Mouse (Mus musculus) CH12.LX (cell line): ENCODE measurements around the gene Wdr90. TPM values are rescaled to one million over a fixed set of nuclear protein-coding genes. Genes with fewer than 3 reads are reported as not detected.
A peak's percentile ranks its signal among the peaks of the same experiment; 100 is the strongest.

Experiments
- DNase-seq: peaks from one replicate; pipeline ENCODE4 v3.0.0-alpha.2; 2013; ENCODE audit errors: extremely low read depth
- H3K27ac ChIP-seq: 2 replicates; pipeline ENCODE4 v1.5.1; 2012; ENCODE audit warnings: low read depth, mild to moderate bottlenecking, control low read depth, moderate library complexity; ENCODE audit not compliant: insufficient read depth
- H3K27me3 ChIP-seq: replicated peaks from 2 replicates; pipeline ENCODE3; 2012; ENCODE audit warnings: inconsistent platforms
- H3K36me3 ChIP-seq, 2 experiments: replicated peaks in 1 of 2; 2 replicates each; pipeline versions ENCODE3 to v1.6.1; 2012; ENCODE audit warnings: inconsistent platforms in 1 of 2, low read length in 1 of 2, mild to moderate bottlenecking in 1 of 2, mixed read lengths in 1 of 2, moderate library complexity in 1 of 2; ENCODE audit not compliant: control insufficient read depth in 1 of 2, insufficient read depth in 1 of 2
- H3K4me1 ChIP-seq, 2 experiments: 2 replicates each; pipeline ENCODE4 v1.6.1; 2012; ENCODE audit warnings: inconsistent platforms in 1 of 2, moderate library complexity in 1 of 2; ENCODE audit not compliant: insufficient read depth in 2 of 2, control insufficient read depth in 1 of 2
- H3K4me2 ChIP-seq: 2 replicates; pipeline ENCODE4 v1.6.1; 2012; ENCODE audit warnings: low read depth, mild to moderate bottlenecking, control low read depth; ENCODE audit not compliant: poor library complexity, insufficient read depth, severe bottlenecking
- H3K4me3 ChIP-seq, 3 experiments: fragments of 150-350 bp in 1 of 3; sonication (generic) in 1 of 3; replicated peaks in 1 of 3; 2 replicates each; pipeline versions ENCODE3 to v1.5.1; 2011 to 2012; ENCODE audit warnings: low read depth in 2 of 3, low read length in 2 of 3, mild to moderate bottlenecking in 2 of 3, moderate library complexity in 2 of 3, control low read depth in 1 of 3, improper control_type of control experiment in 1 of 3, inconsistent platforms in 1 of 3, mixed read lengths in 1 of 3; ENCODE audit not compliant: poor library complexity in 1 of 3
- H3K79me2 ChIP-seq: replicated peaks from 2 replicates; pipeline ENCODE4 v1.6.1; 2012; ENCODE audit warnings: mild to moderate bottlenecking, moderate library complexity; ENCODE audit not compliant: control insufficient read depth, poor library complexity, insufficient read depth, severe bottlenecking; ENCODE audit errors: extremely low read depth
- H3K9ac ChIP-seq: 2 replicates; pipeline ENCODE4 v1.6.1; 2012; ENCODE audit warnings: low read depth, mild to moderate bottlenecking, control low read depth, moderate library complexity; ENCODE audit not compliant: insufficient read depth
- H3K9me3 ChIP-seq: replicated peaks from 2 replicates; pipeline ENCODE3; 2012; ENCODE audit warnings: low read length, inconsistent platforms, mixed read lengths
- BHLHE40 ChIP-seq: IDR thresholded peaks from 2 replicates; pipeline ENCODE4 v1.6.1; 2011; ENCODE audit warnings: mild to moderate bottlenecking, low read depth, low read length, improper control_type of control experiment
- CTCF ChIP-seq, 2 experiments: IDR thresholded peaks in 1 of 2; conservative IDR thresholded peaks in 1 of 2; 2 replicates each; pipeline ENCODE4 v1.5.1; 2011 to 2012; ENCODE audit warnings: low read depth in 2 of 2, low read length in 2 of 2, improper control_type of control experiment in 1 of 2, inconsistent platforms in 1 of 2, mild to moderate bottlenecking in 1 of 2, moderate library complexity in 1 of 2
- E2F4 ChIP-seq: IDR thresholded peaks from 2 replicates; pipeline ENCODE4 v1.6.1; 2011; ENCODE audit warnings: low read depth, low read length, improper control_type of control experiment; ENCODE audit not compliant: insufficient replicate concordance
- ELF1 ChIP-seq: IDR thresholded peaks from 2 replicates; pipeline ENCODE4 v1.6.1; 2014; ENCODE audit warnings: low read depth, mild to moderate bottlenecking, inconsistent platforms, low read length, improper control_type of control experiment
- EP300 ChIP-seq: IDR thresholded peaks from 2 replicates; pipeline ENCODE4 v1.6.1; 2011; ENCODE audit warnings: low read length, improper control_type of control experiment
- ETS1 ChIP-seq: conservative IDR thresholded peaks from 2 replicates; pipeline ENCODE4 v1.6.1; 2012; ENCODE audit warnings: low read depth, mild to moderate bottlenecking, inconsistent platforms, low read length, improper control_type of control experiment, moderate library complexity
- HCFC1 ChIP-seq: IDR thresholded peaks from 2 replicates; pipeline ENCODE4 v1.6.1; 2012; ENCODE audit warnings: low read depth, mild to moderate bottlenecking, inconsistent platforms, low read length, improper control_type of control experiment
- JUND ChIP-seq: conservative IDR thresholded peaks from 2 replicates; pipeline ENCODE4 v1.6.1; 2011; ENCODE audit warnings: low read depth, low read length, improper control_type of control experiment
- MAZ ChIP-seq: IDR thresholded peaks from 2 replicates; pipeline ENCODE4 v1.6.1; 2012; ENCODE audit warnings: low read depth, mild to moderate bottlenecking, inconsistent platforms, low read length, improper control_type of control experiment, moderate library complexity
- MXI1 ChIP-seq: IDR thresholded peaks from 2 replicates; pipeline ENCODE4 v1.6.1; 2011; ENCODE audit warnings: mild to moderate bottlenecking, low read depth, low read length, improper control_type of control experiment
- PAX5 ChIP-seq: IDR thresholded peaks from 2 replicates; pipeline ENCODE4 v1.6.1; 2012; ENCODE audit warnings: low read length, inconsistent platforms, mixed read lengths
- RCOR1 ChIP-seq: conservative IDR thresholded peaks from 2 replicates; pipeline ENCODE4 v1.6.1; 2012; ENCODE audit warnings: low read depth, mild to moderate bottlenecking, inconsistent platforms, low read length, improper control_type of control experiment
- SIN3A ChIP-seq: IDR thresholded peaks from 2 replicates; pipeline ENCODE4 v1.6.1; 2012; ENCODE audit warnings: low read length, improper control_type of control experiment, inconsistent platforms
- SMC3 ChIP-seq: IDR thresholded peaks from 2 replicates; pipeline ENCODE4 v1.6.1; 2011; ENCODE audit warnings: low read depth, low read length, improper control_type of control experiment
- UBTF ChIP-seq: IDR thresholded peaks from 2 replicates; pipeline ENCODE4 v1.6.1; 2012; ENCODE audit warnings: low read depth, mild to moderate bottlenecking, inconsistent platforms, low read length, improper control_type of control experiment, moderate library complexity
- USF1 ChIP-seq: IDR thresholded peaks from 2 replicates; pipeline ENCODE4 v1.6.1; 2014; ENCODE audit warnings: low read depth, mild to moderate bottlenecking, inconsistent platforms, low read length, improper control_type of control experiment
- ZNF384 ChIP-seq: IDR thresholded peaks from 2 replicates; pipeline ENCODE4 v1.6.1; 2012; ENCODE audit warnings: low read depth, low read length, improper control_type of control experiment, inconsistent platforms
- dilution Hi-C: fragments of 300-500 bp; cut with MboI; formaldehyde crosslinking; loops from 2 replicates; pipeline ENCODE4 v1.14.3; 2020; ENCODE audit warnings: low sequenced_read_pairs; ENCODE audit not compliant: extremely low pct_unique_long_range_greater_than_20kb, extremely low pct_ligation_motif_present
- in situ Hi-C: fragments of 300-500 bp; cut with MboI; formaldehyde crosslinking; loops from 3 replicates; pipeline ENCODE4 v1.14.3; 2019; ENCODE audit warnings: low sequenced_read_pairs, low pct_ligation_motif_present, low pct_unique_long_range_greater_than_20kb, mixed read lengths
- polyA plus RNA-seq: library from polyadenylated mRNA; unstranded; fragments of >175 nt; gene quantifications from 2 replicates; pipeline ENCODE4 v1.2.1, GENCODE M21; 2012; ENCODE audit warnings: low read depth; ENCODE audit not compliant: insufficient read length
- total RNA-seq, 2 experiments: library from RNA; depleted of rRNA; stranded (reverse); fragments of 300-350 nt in 1 of 2; fragments of >200 nt in 1 of 2; gene quantifications; 2 replicates each; pipeline ENCODE4 v1.2.3; 2012 to 2014

The Wdr90 gene
- total and polyA plus RNA-seq, 3 experiments, result 16.0 to 38.0 (median 23.8) TPM

DNA sequence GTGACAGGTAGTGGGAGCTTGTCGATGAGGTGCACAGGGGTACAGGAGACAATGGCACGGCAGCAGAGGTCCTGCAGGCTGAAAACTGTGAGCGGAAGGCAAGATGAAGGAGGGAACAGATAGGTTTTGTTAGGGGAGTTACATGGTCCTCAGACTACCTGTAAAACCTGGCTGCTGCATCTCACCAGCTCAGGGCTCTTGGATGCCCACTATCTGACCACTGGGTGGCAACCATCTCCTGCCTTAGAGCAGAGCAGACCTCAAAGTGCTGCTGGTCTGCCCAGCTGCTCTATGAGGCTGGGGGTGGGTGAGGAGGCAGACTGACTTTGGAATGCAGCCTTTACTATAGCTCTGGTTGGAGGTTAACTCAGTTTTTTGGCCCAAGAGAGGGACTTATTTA, 22.5 kb upstream of the Wdr90 start:
- dilution Hi-C loops, result no loop called here
- no peak for DNase-seq
- no peak overlapping the region for H3K4me2 ChIP-seq
- no peaks in the 10 kb centered on the region for H3K27me3 ChIP-seq
- peaks cover 56 to 96% of the 10 kb centered on the region in 2 experiments for H3K36me3 ChIP-seq
- no peak overlapping the region for H3K4me3 ChIP-seq
- H3K79me2 ChIP-seq, result no peaks in the 10 kb centered on the region
- no peak overlapping the region for H3K27ac ChIP-seq
- peaks cover 0 to 5% of the 10 kb centered on the region in 2 experiments; a peak in 1 of 4 replicates for H3K4me1 ChIP-seq
- no peak for TF ChIP-seq EP300
- peak in 1 of 2 experiments; percentile 36; a peak in 2 of 4 replicates for TF ChIP-seq CTCF (conservative IDR thresholded peaks at IDR 0.05 in 1 of 2, IDR thresholded peaks at IDR 0.05 in 1 of 2; ENCODE audit: low read depth in 2 of 2, low read length in 2 of 2)
- TF ChIP-seq BHLHE40, result no peak
- H3K9me3 ChIP-seq, result no peaks in the 10 kb centered on the region
- in situ Hi-C loops, result loop anchor here (5.0 kb wide), 3 partner anchors 33 to 208 kb away; partner anchors contain the start of genes Decr2 and Rab40c
- no peak overlapping the region for H3K9ac ChIP-seq

GRCm38 (mm10) chr17:25883268-25883667, 22.0 kb upstream of the Wdr90 start:
- dilution Hi-C loops, result no loop called here
- DNase-seq, result no peak
- H3K4me2 ChIP-seq, result no peak overlapping the region
- H3K4me1 ChIP-seq, result peaks cover 0 to 5% of the 10 kb centered on the region in 2 experiments; a peak in 1 of 4 replicates
- no peak overlapping the region for H3K27ac ChIP-seq
- H3K36me3 ChIP-seq, result peaks cover 61 to 98% of the 10 kb centered on the region in 2 experiments
- TF ChIP-seq BHLHE40 (no peak), USF1 (no peak), ZNF384 (no peak), JUND (no peak), ETS1 (no peak), RCOR1 (no peak), CTCF (conservative IDR thresholded peaks at IDR 0.05 in 1 of 2, IDR thresholded peaks at IDR 0.05 in 1 of 2; ENCODE audit: low read depth in 2 of 2, low read length in 2 of 2) (no peak), SIN3A (no peak), MXI1 (no peak), SMC3 (no peak), ELF1 (no peak), HCFC1 (no peak), UBTF (no peak), MAZ (no peak), PAX5 (no peak), EP300 (no peak), E2F4 (no peak)
- H3K9ac ChIP-seq, result no peak overlapping the region
- no peaks in the 10 kb centered on the region for H3K79me2 ChIP-seq
- no peak overlapping the region for H3K4me3 ChIP-seq
- in situ Hi-C loops, result loop anchor here (5.0 kb wide), 3 partner anchors 34 to 209 kb away; partner anchors contain the start of genes Decr2 and Rab40c
- no peaks in the 10 kb centered on the region for H3K9me3 ChIP-seq
- no peaks in the 10 kb centered on the region for H3K27me3 ChIP-seq
